Mouse (Mus musculus) kidney, postnatal 0 days (tissue): ENCODE data around the gene 9830107B12Rik. TPM values are rescaled to one million over a fixed set of nuclear protein-coding genes. Genes with fewer than 3 reads are reported as not detected.
"Not testable (repeated sequence)": the region's sequence is repeated elsewhere in the genome, so short reads cannot be mapped to it uniquely, and the experiment has no call there.

Experiments
- ATAC-seq: fragments of 200-750 bp; cut with Nextera tagmentation; replicated peaks from 2 replicates; pipeline ENCODE4 v1.8.0; 2017; ENCODE audit warnings: low read depth, moderate number of reproducible peaks, moderate TSS enrichment, moderate library complexity; ENCODE audit not compliant: low FRiP score
- DNase-seq: peaks from one replicate; pipeline ENCODE4 v3.0.0-alpha.2; 2016; ENCODE audit warnings: low spot score
- H3K27ac ChIP-seq: fragments of 300-500 bp; sonication (generic); 2 replicates; pipeline ENCODE4 v1.5.1; 2014; ENCODE audit warnings: mild to moderate bottlenecking
- H3K27me3 ChIP-seq: fragments of 300-500 bp; sonication (generic); 2 replicates; pipeline ENCODE4 v1.6.1; 2014; ENCODE audit warnings: low read length, mixed read lengths; ENCODE audit not compliant: insufficient read depth
- H3K36me3 ChIP-seq: fragments of 300-500 bp; sonication (generic); 2 replicates; pipeline ENCODE4 v1.6.1; 2014; ENCODE audit warnings: low read length, mixed read lengths; ENCODE audit not compliant: insufficient read depth
- H3K4me1 ChIP-seq: fragments of 300-500 bp; sonication (generic); replicated peaks from 2 replicates; pipeline ENCODE4 v1.6.1; 2014; ENCODE audit warnings: antibody characterized with exemption, low read length, mixed read lengths; ENCODE audit not compliant: insufficient read depth
- H3K4me2 ChIP-seq: fragments of 300-500 bp; sonication (generic); 2 replicates; pipeline ENCODE4 v1.6.1; 2014; ENCODE audit warnings: mild to moderate bottlenecking, low read length, moderate library complexity, mixed read lengths
- H3K4me3 ChIP-seq: fragments of 300-500 bp; sonication (generic); replicated peaks from 2 replicates; pipeline ENCODE4 v1.5.1; 2014; ENCODE audit warnings: low read depth, low read length
- H3K9ac ChIP-seq: fragments of 300-500 bp; sonication (generic); 2 replicates; pipeline ENCODE4 v1.6.1; 2014; ENCODE audit warnings: low read depth, low read length
- H3K9me3 ChIP-seq: fragments of 300-500 bp; sonication (generic); replicated peaks from 2 replicates; pipeline ENCODE4 v1.6.1; 2016; ENCODE audit warnings: low read length, inconsistent platforms, mixed read lengths
- CTCF ChIP-seq: IDR thresholded peaks from 2 replicates; pipeline ENCODE4 v1.5.1; 2016; ENCODE audit warnings: antibody characterized with exemption, low read depth, mild to moderate bottlenecking, moderate library complexity
- WGBS: fragments of 180-500 bp; shearing (Covaris S2); extraction: QIAGEN DNeasy Blood & Tissue Kit; methylation state at CpG from one replicate; pipeline ENCODE4 v1.1.7; 2014; 5-methylcytosine and 5-hydroxymethylcytosine counted together
- polyA plus RNA-seq: library from polyadenylated mRNA; unstranded; fragments of >200 nt; fragmentation: Nextera tagmentation; extraction: Ambion mirVana; gene quantifications from 2 replicates; pipeline ENCODE4 v1.2.1, GENCODE M21; 2015

Gene 9830107B12Rik
- polyA plus RNA-seq, result not detected in 2 replicates

DNA sequence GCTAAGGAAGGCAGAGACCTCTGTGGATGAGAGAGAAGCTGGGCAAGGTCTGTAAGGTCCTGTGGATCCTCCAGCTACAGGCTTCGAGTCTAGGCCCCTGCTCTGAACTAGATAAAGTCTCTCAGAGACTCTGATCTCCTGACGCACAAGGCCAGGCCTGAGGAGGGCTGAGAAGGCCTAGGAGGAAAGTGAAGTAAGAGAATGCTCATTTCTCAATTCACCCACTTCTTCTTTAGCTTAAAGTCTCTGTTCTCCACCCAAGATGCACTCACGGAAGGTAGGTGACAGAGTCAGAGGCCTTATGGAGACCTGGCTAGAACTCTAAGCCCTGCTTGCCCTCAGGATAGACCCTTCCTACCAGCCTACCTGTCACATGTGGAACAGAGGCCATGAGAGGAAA lies at the start of gene 9830107B12Rik:
TSS of gene 9830107B12Rik (minus strand) at position 149 of the 400 bp plus-strand sequence.
- H3K9me3 ChIP-seq, result no peaks in the 10 kb centered on the region
- no peak for DNase-seq
- H3K4me3 ChIP-seq, result no peak within 1 kb of the TSS
- no peaks in the 10 kb centered on the region for H3K4me1 ChIP-seq
- H3K4me2 ChIP-seq, result no peak within 1 kb of the TSS
- H3K9ac ChIP-seq, result no peak within 1 kb of the TSS
- no peak for ATAC-seq
- H3K27ac ChIP-seq, result no peak within 1 kb of the TSS
- WGBS, result 76% methylated on average over 3 of the region's 3 CpGs
- no peak for TF ChIP-seq CTCF
- no peaks in the 10 kb centered on the region for H3K36me3 ChIP-seq
- no peaks in the 10 kb centered on the region for H3K27me3 ChIP-seq

DNA sequence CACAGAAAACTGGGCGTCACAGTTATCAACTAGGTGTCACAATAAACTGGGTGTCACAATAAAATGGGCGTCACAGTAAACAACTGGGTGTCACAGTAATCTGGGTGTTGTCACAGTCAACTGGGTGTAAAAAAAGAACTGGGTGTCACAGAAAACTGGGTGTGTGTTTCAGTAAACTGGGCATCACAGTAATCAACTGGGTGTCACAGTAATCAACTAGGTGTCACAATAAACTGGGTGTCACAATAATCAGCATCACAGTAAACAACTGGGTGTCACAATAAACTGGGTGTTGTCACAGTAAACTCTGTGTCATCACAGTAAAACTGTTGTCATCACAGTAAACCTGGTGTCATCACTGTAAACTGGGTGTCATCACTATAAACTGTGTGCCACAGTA lies 46.3 kb upstream of the 9830107B12Rik start:
- H3K9me3 ChIP-seq, result no peaks in the 10 kb centered on the region
- no peak overlapping the region for H3K9ac ChIP-seq
- no peaks in the 10 kb centered on the region for H3K27me3 ChIP-seq
- no peak overlapping the region for H3K4me3 ChIP-seq
- no peaks in the 10 kb centered on the region for H3K36me3 ChIP-seq
- DNase-seq (no peak), ATAC-seq (no peak)
- H3K4me2 ChIP-seq, result no peak overlapping the region
- 68% methylated on average over 2 of the region's 2 CpGs for WGBS
- no peaks in the 10 kb centered on the region for H3K4me1 ChIP-seq
- H3K27ac ChIP-seq, result no peak overlapping the region
- no peak for TF ChIP-seq CTCF

DNA sequence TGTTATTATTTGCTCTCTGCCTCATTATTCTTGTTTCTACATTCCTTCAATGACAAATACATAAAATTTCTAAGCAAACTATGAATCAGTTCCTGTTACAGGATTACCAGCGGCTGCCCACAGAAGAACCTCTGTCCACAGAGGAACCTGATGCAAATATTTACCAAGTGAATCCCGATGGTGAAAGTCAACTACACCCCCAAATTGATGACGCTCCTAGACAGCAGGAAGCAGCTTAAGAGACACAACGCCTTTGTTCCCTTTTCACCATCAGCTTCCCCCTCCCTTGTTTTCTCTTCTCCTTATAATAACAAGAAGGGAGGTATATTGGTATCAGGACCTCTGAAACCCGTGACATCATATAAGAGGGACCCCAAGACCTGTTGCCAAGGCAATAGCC lies 39.2 kb upstream of the 9830107B12Rik start:
- Histone ChIP-seq H3K4me1 (no peaks in the 10 kb centered on the region), H3K9me3 (no peaks in the 10 kb centered on the region), H3K36me3 (no peaks in the 10 kb centered on the region), H3K27ac (no peak overlapping the region), H3K4me2 (no peak overlapping the region), H3K27me3 (no peaks in the 10 kb centered on the region), H3K4me3 (no peak overlapping the region), H3K9ac (no peak overlapping the region)
- TF ChIP-seq CTCF, result no peak
- DNase-seq (peak; percentile 1), ATAC-seq (no peak)
- 66% methylated on average over 5 of the region's 5 CpGs for WGBS

DNA sequence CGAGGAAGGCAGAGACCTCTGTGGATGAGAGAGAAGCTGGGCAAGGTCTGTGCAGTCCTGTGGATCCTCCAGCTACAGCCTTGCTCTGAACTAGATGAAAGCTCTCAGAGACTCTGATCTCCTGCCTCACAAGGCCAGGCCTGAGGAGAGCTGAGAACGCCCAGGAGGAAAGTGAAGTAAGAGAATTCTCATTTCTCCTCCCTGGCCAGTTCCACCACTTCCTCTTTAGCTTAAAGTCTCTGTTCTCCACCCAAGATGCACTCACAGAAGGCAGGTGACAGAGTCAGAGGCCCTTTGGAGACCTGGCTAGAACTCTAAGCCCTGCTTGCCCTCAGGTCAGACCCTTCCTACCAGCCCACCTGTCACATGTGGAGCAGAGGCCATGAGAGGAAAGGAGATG lies 21.0 kb upstream of the 9830107B12Rik start, which contains the start of gene A530064D06Rik:
TSS of gene A530064D06Rik (minus strand) at position 173 of the 400 bp plus-strand sequence.
- not testable (repeated sequence) for DNase-seq, H3K9me3 ChIP-seq, H3K4me3 ChIP-seq, H3K27ac ChIP-seq, H3K4me2 ChIP-seq, H3K9ac ChIP-seq, H3K27me3 ChIP-seq, H3K4me1 ChIP-seq, ATAC-seq, H3K36me3 ChIP-seq
- 73% methylated on average over 2 of the region's 2 CpGs for WGBS

DNA sequence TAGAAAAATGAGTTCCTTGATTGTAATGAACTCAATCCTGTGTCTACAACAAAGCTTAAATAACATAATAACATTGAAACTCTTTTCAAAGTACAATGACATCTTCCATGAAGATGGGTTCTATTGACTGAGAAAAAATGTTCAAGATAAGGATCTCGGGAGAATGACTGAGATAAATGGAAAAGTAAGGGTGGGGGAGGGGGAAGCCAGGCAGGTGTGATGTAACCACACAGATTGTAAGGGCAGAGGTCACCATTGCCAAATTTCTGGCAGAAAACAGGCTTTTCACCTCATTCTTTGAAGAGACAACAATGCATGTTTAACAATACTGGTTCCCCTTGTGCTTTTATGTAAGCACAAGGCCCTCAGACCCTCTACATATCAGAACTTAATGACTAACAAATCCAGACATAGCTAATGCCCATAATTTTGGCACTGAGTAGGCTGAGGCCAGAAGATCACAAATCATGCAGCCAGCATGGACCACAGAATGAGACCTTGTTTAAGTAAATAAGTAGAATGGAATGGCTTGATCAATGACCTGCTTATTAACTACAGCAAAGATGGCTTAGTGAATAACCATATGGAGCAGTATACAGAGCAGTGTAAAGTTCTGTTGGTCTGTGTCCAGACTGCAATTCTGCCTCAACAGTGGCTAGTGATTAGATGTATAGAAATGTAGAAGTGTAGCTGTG lies 11.5 kb upstream of the 9830107B12Rik start:
- Histone ChIP-seq H3K4me2 (no peak overlapping the region), H3K9ac (no peak overlapping the region), H3K4me3 (no peak overlapping the region), H3K9me3 (no peaks in the 10 kb centered on the region), H3K36me3 (no peaks in the 10 kb centered on the region), H3K4me1 (no peaks in the 10 kb centered on the region), H3K27ac (no peak overlapping the region), H3K27me3 (no peaks in the 10 kb centered on the region)
- ATAC-seq (no peak), DNase-seq (no peak)
- no peak for TF ChIP-seq CTCF
- WGBS, result 65% methylated on average over 1 of the region's 1 CpGs

DNA sequence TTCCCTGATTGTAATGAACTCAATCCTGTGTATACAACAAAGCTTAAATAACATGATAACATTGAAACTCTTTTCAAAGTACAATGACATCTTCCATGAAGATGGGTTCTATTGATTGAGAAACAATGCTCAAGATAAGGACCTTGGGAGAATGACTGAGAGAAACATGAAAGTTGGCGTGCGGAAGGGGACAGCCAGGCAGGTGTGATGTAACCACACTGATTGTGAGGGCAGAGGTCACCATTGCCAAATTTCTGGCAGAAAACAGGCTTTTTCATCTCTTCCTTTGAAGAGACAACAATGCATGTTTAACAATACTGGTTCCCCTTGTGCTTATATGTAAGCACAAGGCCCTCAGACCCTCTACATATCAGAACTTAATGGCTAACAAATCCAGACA lies 13.3 kb downstream of the 9830107B12Rik start:
- Histone ChIP-seq H3K27me3 (no peaks in the 10 kb centered on the region), H3K4me3 (no peak overlapping the region), H3K9ac (no peak overlapping the region), H3K4me1 (no peaks in the 10 kb centered on the region), H3K4me2 (no peak overlapping the region), H3K36me3 (no peaks in the 10 kb centered on the region), H3K9me3 (no peaks in the 10 kb centered on the region), H3K27ac (no peak overlapping the region)
- WGBS, result 82% methylated on average over 2 of the region's 2 CpGs
- ATAC-seq (no peak), DNase-seq (no peak)
- no peak for TF ChIP-seq CTCF

DNA sequence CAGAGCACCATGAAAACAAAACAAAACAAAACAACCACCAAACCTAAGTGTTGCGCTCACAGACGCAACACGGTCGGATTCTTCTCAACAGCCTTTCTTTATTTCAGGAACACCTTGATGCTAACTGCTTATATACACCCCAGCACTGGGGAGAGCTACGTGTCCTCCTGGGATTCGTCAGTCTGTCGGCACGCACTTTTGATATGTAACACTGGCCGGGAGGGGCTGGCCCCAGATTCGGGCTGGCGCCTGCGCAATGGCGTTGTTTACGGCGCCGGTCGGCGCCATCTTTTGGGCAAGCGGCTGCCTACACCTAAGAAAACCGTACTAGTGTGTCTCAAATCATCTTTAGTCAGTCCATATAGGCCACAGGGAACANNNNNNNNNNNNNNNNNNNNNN lies 25.6 kb downstream of the 9830107B12Rik start:
- no peak overlapping the region for H3K4me3 ChIP-seq
- ATAC-seq, result no peak
- H3K27me3 ChIP-seq, result no peaks in the 10 kb centered on the region
- no peaks in the 10 kb centered on the region for H3K9me3 ChIP-seq
- no peak for TF ChIP-seq CTCF
- H3K9ac ChIP-seq, result no peak overlapping the region
- H3K4me2 ChIP-seq, result no peak overlapping the region
- H3K36me3 ChIP-seq, result no peaks in the 10 kb centered on the region
- no peak for DNase-seq
- 93% methylated on average over 20 of the region's 20 CpGs for WGBS
- H3K27ac ChIP-seq, result no peak overlapping the region
- no peaks in the 10 kb centered on the region for H3K4me1 ChIP-seq
